Comparison of ENCODE assay signal across 15 mouse cellular contexts in genomic region chr16:33895690-33896089, GRCm38 (mm10).
A peak's percentile ranks its signal among the peaks of the same experiment; 100 is the strongest.
DNase-seq lines count a peak whose midpoint lies in the region; ATAC-seq and TF ChIP-seq lines count a peak whose summit lies in the region.
"Had no signal": no experiment of that assay in that cellular context is flagged by ENCODE, and none has a peak within 500 bp of the region (broad histone marks: within the 10 kb centered on the region; RNA-seq: fewer than 3 reads in every experiment).

No protein-coding gene starts in this region.

- no peak for ATAC-seq in embryonic facial prominence, embryonic 15.5 days (ENCODE audit: insufficient number of reproducible peaks, low FRiP score, low TSS enrichment, low read depth)
- no peak for ATAC-seq in megakaryocyte, adult 5-6 weeks (ENCODE audit: poor library complexity, severe bottlenecking)
- ATAC-seq: forebrain, embryonic 14.5 days had no signal

- H3K27me3 ChIP-seq in embryonic facial prominence, embryonic 15.5 days: no peaks in the 10 kb centered on the region
- no peaks in the 10 kb centered on the region for H3K27me3 ChIP-seq in thymus, adult 2 months (ENCODE audit: control insufficient read depth, insufficient read depth, low read length)
- H3K27me3 ChIP-seq: embryonic facial prominence, embryonic 12.5 days had no signal

- peak; percentile 31 for DNase-seq in gastrocnemius, postnatal 25 days
- no peak for DNase-seq in gastrocnemius, postnatal 10 days
- DNase-seq in ZHBTc4 (ENCODE audit: low read depth, low spot score): peak; percentile 32
- DNase-seq in kidney, postnatal 36 days: peak; percentile 65 to 77
- no peak for DNase-seq in left cerebral cortex, adult 2 months (ENCODE audit: extremely low spot score in 1 of 2, low spot score in 2 of 2)
- DNase-seq in thymus, adult 2 months: no peak
- DNase-seq: cerebellum, adult 9-10 months; gastrocnemius, postnatal 36 days; heart, postnatal 10 days; layer of hippocampus, postnatal 36 days had no signal

- H3K36me3 ChIP-seq in embryonic facial prominence, embryonic 15.5 days: peaks cover 16% of the 10 kb centered on the region; the same call in 1 of the 2 replicates
- no peaks in the 10 kb centered on the region for H3K36me3 ChIP-seq in thymus, adult 2 months (ENCODE audit: control insufficient read depth, insufficient read depth, low read length)
- H3K36me3 ChIP-seq: midbrain, embryonic 10.5 days had no signal

- no peak overlapping the region for H3K4me2 ChIP-seq in embryonic facial prominence, embryonic 15.5 days (replicated peaks)
- H3K4me2 ChIP-seq: embryonic facial prominence, embryonic 12.5 days had no signal

- no peaks in the 10 kb centered on the region for H3K9me3 ChIP-seq in embryonic facial prominence, embryonic 15.5 days (replicated peaks)
- H3K9me3 ChIP-seq: embryonic facial prominence, embryonic 12.5 days; midbrain, embryonic 10.5 days had no signal

- peaks cover 36% of the 10 kb centered on the region for H3K4me1 ChIP-seq in embryonic facial prominence, embryonic 15.5 days
- H3K4me1 ChIP-seq in thymus, adult 2 months (replicated peaks; ENCODE audit: control insufficient read depth, insufficient read depth, low read length): peaks cover 9% of the 10 kb centered on the region

- intact Hi-C loops in left cerebral cortex, adult 2 months (cut with DNase I): no loop called here

- 44% methylated on average over 7 of the region's 7 CpGs for WGBS in embryonic facial prominence, embryonic 15.5 days
- WGBS in thymus, adult 2 months: 88% methylated on average over 7 of the region's 7 CpGs

- no peak for TF ChIP-seq CTCF in left cerebral cortex, adult 2 months (IDR thresholded peaks at IDR 0.05)
- no peak for TF ChIP-seq CTCF in thymus, adult 2 months (IDR thresholded peaks at IDR 0.05; ENCODE audit: borderline replicate concordance, control insufficient read depth, extremely low read depth, insufficient read depth, low read length, poor library complexity)

- peak overlapping the region; percentile 17; the same call in 1 of the 2 replicates for H3K27ac ChIP-seq in embryonic facial prominence, embryonic 15.5 days (replicated peaks)
- H3K27ac ChIP-seq in left cerebral cortex, adult 2 months: no peak overlapping the region; the same call in 1 of the 2 replicates
- H3K27ac ChIP-seq in thymus, adult 2 months (ENCODE audit: control insufficient read depth, insufficient read depth, low read length): no peak overlapping the region
- H3K27ac ChIP-seq: embryonic facial prominence, embryonic 12.5 days; midbrain, embryonic 10.5 days had no signal

- no peak overlapping the region for H3K9ac ChIP-seq in embryonic facial prominence, embryonic 15.5 days
- H3K9ac ChIP-seq: embryonic facial prominence, embryonic 12.5 days had no signal

- no peak overlapping the region for H3K4me3 ChIP-seq in embryonic facial prominence, embryonic 15.5 days (replicated peaks)
- no peak overlapping the region for H3K4me3 ChIP-seq in left cerebral cortex, adult 2 months
- H3K4me3 ChIP-seq in thymus, adult 2 months (ENCODE audit: control insufficient read depth, insufficient read depth, low read length): no peak overlapping the region
- H3K4me3 ChIP-seq: embryonic facial prominence, embryonic 12.5 days; midbrain, embryonic 10.5 days had no signal

- no peak for TF ChIP-seq POLR2A in thymus, adult 2 months (IDR thresholded peaks at IDR 0.05; ENCODE audit: control insufficient read depth, extremely low read depth, insufficient read depth, low read length, poor library complexity)

Comparison
In these comparisons a context has a peak if more than half of its experiments do, and no peak if none do; other contexts are left out.
1. DNase-seq: peak in gastrocnemius, postnatal 25 days (single experiment), ZHBTc4 (single experiment) and kidney, postnatal 36 days (2 of 2); none in gastrocnemius, postnatal 10 days (single experiment), left cerebral cortex, adult 2 months (0 of 2) and thymus, adult 2 months (single experiment).